ENCODE assay signal across 10 mouse cellular contexts in genomic region chr6:146402905-146403642, GRCm38 (mm10).
A peak's percentile ranks its signal among the peaks of the same experiment; 100 is the strongest.
DNase-seq lines count a peak whose midpoint lies in the region; ATAC-seq and TF ChIP-seq lines count a peak whose summit lies in the region.
"Had no signal": no experiment of that assay in that cellular context is flagged by ENCODE, and none has a peak within 500 bp of the region (broad histone marks: within the 10 kb centered on the region; RNA-seq: fewer than 3 reads in every experiment).

No protein-coding gene starts in this region.

- no peak overlapping the region for H3K27ac ChIP-seq in left cerebral cortex, adult 2 months
- H3K27ac ChIP-seq: midbrain, embryonic 12.5 days had no signal

- no peak for ATAC-seq in megakaryocyte, adult 5-6 weeks (ENCODE audit: poor library complexity, severe bottlenecking)
- no peak for ATAC-seq in inflammation-experienced regulatory T-cells, adult 6 months

- H3K36me3 ChIP-seq in megakaryocyte, embryonic 14.5 days (replicated peaks; ENCODE audit: low read length), result peaks cover 72% of the 10 kb centered on the region
- H3K36me3 ChIP-seq: midbrain, embryonic 12.5 days had no signal

- H3K4me3 ChIP-seq in megakaryocyte, embryonic 14.5 days (replicated peaks), result peak overlapping the region; percentile 82
- no peak overlapping the region for H3K4me3 ChIP-seq in left cerebral cortex, adult 2 months
- H3K4me3 ChIP-seq: midbrain, embryonic 12.5 days had no signal

- H3K9me3 ChIP-seq in megakaryocyte, embryonic 14.5 days, result no peaks in the 10 kb centered on the region
- H3K9me3 ChIP-seq: midbrain, embryonic 12.5 days had no signal

- no peaks in the 10 kb centered on the region for H3K27me3 ChIP-seq in megakaryocyte, embryonic 14.5 days (replicated peaks)

- DNase-seq in cerebellum, postnatal 25 days, result peak; percentile 14 to 16
- DNase-seq in cerebellum, adult 9-10 months, result no peak
- DNase-seq in left cerebral cortex, adult 2 months (ENCODE audit: extremely low spot score in 1 of 2, low spot score in 2 of 2), result peak; percentile 32 to 42
- peak; percentile 26 to 64 for DNase-seq in right cerebral cortex, postnatal 36 days (ENCODE audit: low spot score in 2 of 2)
- DNase-seq in MN1 (ENCODE audit: low spot score), result no peak
- DNase-seq: heart, adult 18-20 months had no signal

- intact Hi-C loops in left cerebral cortex, adult 2 months (cut with DNase I), result loop anchor here (5.0 to 10.0 kb wide), 3 partner anchors 121 to 1028 kb away; partner anchors contain the start of gene Bhlhe41

- peaks cover 35% of the 10 kb centered on the region for H3K4me1 ChIP-seq in megakaryocyte, embryonic 14.5 days

- TF ChIP-seq CTCF in left cerebral cortex, adult 2 months (IDR thresholded peaks at IDR 0.05), result no peak

Comparison
In these comparisons a context has a peak if more than half of its experiments do, and no peak if none do; other contexts are left out.
1. DNase-seq: peak in cerebellum, postnatal 25 days (2 of 2), left cerebral cortex, adult 2 months (2 of 2) and right cerebral cortex, postnatal 36 days (2 of 2); none in cerebellum, adult 9-10 months (single experiment) and MN1 (single experiment).